Mouse (Mus musculus) right cerebral cortex, postnatal 25 days (tissue): ENCODE measurements around the gene Nfib.

ENCODE experiments used
- DNase-seq: peaks from one replicate; pipeline ENCODE4 v3.0.0; 2022

Nfib gene

DNA sequence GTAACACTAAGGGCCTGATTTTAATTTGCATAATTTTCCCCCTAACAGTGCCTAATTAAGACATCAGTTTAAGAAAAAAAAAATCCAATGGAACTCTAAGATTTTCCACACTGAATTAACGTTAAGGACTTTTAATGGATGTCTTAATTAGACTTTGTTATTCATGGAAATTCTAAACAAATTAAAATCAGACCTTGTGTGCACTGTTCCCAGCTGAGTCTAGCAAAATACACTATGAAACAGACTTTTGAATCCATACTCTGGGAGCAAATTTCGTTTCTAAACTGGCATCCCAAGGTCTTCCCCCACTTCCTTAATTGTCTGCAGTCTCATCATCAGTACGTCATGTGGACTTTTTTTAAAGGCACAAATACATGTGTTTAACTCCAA lies 379.4 kb downstream of the Nfib start:
- DNase-seq: no peak

DNA sequence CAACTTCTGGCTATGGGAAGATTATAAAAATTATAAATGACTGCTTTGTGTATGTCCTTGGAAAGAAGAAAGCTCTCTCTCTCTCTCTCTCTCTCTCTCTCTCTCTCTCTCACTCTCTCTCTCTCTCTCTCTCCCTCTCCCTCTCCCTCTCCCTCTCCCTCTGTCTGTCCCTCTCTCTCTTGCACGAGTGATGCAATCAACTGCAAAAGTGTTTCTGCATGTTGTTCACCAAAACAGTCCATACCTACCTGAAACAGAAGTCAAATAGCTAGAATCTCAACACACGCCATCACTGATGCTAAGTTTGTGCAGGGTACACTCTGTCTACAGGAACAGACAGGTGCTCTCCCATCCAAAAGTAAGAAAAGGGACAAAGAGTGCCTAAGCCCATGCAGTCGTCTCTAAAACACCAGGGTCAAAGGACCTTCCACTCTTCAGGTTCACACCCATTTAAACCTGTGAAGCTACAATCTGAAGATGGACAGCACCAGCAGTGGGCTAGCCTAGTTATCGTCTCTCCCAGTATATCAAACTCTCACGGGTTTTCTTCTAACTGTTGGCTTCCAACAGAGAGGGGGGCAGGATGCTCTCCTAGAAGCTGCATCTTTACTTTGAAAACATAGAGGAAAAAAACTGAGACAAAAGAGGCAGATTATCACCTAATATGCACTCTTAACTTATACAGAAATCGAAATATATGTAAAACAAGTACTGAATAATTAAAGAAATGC lies 380.0 kb downstream of the Nfib start:
- no peak for DNase-seq

DNA sequence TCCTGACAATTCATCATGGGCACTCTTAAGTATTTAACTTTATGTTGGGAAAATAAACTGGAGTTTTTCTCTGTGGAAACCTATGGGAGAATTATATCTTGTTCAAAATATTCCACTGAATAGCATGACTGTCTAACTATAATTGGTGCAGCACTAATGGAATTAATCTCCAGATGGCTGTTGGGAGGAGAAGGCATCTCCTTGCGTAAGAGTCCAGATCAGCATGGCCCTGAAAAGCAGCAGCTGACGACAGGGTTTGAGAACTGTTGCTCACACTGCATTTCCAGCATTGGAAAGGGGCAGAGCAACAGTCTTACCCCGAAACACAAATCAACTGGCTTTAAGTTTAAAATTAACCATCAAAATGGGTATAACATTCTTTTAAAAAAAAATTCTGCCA lies 380.6 kb downstream of the Nfib start:
- no peak for DNase-seq

DNA sequence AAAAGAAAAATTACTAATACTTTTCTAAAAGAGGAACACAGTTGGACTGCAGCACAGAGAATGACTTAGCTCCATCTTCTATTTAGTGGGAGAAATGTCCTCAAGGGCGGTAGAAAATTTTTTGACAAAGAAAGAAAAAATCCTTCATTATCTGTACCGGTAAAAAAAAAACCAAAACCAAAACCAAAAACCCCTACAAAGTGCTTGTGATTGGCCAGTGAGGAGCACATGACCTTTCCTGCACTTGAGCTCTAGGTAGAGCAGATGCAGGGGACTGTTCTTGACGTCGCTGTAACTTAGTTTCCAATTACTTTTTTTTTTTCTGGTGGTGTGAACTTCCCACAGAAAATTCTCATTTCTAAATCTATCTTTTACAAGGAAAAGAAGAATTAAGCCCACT lies 384.5 kb downstream of the Nfib start:
- no peak for DNase-seq

DNA sequence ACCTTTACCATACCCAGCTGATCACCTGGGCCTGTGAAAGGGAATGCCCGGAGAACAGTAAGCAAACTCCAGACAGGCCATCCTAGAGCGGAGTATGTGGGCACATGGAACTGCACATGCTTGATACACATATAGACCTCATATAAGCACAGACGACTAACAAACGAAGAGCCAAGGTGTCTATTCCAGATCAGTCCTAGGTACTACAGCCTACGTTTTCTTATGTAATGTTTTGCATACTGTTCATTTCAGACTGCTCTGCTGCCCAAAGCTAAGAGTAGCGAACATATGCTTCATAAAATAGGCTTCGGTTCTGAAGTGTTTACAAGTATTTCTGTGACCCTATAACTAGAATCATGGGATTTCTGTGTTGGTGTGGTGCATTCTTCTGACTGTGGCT lies 386.2 kb downstream of the Nfib start:
- DNase-seq: no peak

DNA sequence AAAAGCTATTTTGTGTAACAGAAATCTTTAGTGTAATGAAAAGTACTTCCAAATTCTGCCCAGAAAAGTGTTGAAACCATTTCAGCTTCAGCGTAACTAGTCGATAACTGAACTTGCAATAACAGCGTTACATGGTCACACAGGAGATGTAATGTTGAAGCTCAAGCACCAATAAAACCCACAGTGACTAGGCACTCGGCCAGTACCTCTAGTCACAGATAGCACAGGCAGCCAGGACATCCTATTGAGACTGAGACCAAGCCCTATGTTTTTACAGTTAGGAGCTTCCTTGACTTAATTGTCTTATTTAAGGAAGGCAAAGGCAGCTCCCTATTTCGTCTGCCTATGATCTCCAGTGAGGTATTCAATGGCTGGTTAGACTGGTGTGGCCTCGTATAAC lies 389.4 kb downstream of the Nfib start:
- no peak for DNase-seq

DNA sequence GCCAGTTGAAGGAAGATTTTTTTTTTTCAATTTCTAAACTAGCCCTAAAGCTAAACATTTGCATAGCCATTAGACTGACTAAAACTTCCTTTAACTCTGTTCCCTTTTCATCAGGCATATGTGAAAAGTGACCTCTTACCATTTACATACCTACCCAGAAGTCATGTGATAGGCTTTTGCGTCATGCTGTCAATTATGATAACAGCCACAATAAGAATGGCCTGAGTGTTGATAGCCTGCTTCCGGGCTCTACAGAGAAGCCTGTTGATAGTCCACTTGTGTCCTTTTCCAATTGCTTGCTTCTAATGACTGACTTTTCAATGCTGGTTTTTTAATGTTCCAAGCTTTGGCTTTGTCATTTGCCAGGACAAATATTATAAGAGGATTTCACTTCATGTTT lies 389.8 kb downstream of the Nfib start:
- DNase-seq: no peak

DNA sequence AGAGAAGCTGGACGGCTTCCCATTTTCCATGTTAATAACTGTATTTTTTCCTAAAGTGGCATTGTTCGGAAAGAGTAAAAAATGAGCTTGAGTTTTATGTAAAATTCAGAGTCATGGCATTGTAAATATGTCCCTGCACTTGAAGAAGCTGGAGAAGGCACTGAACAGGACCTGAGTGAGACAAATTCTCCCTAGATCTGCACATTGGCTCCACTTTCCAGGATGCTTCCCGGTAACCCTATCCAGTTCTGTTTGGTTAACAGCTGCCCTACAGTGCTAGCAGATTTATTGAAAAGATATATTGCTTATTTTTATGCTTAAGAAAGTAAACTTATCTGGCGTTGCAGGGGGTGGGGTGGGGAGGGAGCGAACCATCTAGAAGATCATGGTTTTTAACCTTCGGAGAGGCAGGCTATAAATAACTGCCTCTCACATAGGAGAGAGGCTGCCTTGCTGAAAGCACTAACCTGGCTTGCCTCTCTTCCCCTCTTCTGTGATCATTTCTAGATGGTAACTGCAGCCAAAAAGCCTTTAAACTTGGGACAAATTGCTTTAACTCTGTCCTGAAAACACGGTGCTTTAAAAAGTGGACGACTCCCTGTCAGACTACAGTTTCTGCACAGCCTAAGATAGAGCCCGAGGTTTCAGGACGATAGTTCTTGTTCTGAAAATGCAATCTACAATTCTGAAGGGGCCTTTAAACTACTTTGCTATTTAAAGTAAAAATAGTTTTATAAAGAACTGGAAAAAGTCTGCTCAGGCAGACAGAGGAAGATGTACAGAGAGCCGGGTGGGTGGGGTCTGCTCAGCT lies 394.4 kb downstream of the Nfib start:
- DNase-seq: no peak

DNA sequence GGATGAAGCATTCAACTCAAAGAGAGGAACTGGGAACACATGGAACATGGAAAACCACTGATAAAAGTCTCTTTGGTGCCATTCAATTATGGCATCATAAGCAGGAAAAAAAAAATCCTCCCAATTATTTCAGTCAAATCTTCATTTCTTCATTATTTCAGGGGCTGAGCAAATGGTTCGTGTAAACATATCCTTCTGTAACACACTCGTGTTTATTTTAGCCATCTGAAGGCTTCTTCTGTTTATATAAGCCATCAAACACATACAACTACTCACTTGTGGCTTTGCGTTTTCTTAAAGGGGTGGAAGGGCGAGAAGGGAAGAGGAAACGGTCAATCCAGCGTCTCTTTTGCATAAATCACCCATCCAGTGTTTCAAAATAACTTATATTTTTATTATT lies 399.5 kb downstream of the Nfib start:
- no peak for DNase-seq

DNA sequence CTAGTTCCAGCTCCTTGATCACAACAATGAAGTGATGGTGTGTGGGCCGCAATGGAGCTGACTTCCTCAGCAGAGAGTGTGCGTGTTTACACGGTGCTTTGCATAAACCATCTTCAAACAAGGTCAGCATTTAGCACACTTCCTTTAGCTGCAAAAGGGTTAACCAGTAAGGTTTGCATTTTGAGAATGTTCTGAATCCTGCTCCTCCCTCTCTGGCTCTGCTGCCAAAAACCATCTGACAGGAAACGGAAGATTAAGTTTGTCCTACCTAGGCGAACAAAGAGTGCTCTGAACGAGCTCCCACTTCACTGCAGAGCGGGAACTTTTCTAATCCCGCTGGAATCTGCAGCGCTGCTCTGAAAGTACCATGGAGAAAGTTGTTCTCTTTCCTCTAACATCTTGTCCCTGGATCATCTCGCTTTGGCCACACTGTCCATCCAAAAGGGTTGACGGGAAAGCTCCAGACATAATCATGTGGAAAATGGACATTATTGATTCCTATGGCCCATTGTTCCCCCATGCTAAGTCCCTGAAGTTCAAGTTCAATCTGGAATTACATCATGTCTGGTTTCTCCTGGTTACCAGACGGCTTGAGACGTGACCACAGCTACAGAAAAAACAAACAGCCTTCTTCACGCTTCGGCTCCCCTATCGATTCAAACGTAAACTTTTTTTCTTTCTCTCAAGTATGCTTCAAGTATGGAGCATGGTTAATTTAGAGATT lies 401.2 kb downstream of the Nfib start:
- no peak for DNase-seq

DNA sequence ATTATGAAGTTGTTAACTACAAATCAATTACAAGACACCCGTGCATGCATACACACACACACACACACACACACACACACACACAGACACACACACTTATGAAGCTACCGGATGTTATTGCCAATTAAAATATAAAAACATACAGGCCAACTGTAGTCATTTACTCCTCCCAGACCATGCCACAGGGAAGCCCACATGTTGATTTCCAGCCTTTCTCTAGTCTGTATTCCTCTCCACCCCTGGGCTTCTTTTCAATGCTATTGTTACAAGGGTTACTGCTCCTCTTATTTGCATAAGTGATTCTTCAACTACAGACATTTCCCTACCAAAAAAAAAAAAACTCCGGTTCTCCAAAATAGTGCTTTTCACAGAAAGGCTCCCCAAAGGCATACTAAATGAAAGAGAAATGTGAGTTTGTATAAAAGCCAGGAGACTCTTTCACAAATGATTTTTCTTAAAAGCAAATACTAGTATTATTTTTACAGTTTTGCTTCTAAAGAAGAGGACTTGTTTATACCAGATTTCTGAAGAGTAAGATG lies 402.1 kb downstream of the Nfib start:
- DNase-seq: no peak

DNA sequence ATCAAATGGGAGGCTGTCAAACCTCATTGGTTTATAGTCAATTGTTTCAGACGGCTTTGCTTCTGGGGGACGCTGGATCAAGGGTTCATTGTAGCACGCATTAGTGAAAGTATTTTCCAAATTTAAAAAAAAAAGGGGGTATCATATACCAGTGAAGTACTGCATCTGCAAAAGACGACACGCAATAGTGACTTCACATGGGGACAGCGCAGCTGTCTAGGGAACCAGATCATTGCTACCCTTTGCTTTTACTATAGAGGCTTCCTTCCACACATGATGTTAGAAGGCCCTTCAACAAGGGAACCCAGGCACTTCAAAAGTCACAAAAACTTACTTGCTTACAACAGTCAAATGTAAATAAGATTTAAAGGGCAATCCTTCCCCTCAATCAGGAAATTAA lies 402.6 kb downstream of the Nfib start:
- no peak for DNase-seq

DNA sequence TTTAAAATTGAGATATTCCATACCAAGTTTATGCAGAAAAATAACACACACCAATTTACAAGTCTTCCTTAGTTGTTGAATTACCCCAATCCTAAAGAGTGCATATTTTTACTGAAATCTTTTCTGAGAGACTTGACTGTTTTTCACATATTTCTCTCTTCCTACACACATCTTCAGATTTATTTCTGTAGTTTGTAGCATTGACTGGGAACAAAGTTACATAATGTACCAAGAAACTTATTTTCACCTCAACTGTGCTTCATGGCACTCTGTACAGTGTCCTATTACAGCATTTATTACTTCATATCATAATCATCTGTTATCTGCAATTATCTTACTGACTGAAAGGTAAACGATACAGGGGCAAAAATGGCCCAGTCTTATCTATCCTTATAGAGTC lies 406.9 kb downstream of the Nfib start:
- no peak for DNase-seq

DNA sequence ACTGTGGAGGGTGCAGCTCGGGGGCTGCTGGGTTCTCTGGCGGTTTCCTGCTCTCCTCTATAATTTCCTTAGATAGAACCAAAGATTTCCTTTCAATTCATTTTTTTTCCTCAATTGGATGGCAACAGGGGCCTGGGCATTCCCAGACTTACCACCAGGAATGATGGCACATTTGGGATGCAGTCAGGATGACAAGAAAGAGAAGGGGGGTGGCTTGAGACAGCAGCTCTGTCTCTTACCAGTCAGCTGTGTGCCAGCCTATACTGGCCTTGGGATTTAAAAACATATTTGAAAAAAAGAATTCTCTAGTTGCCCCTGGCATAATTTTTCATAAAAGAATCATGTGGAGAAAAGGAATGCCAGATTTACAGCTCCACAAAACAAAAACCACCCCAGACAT lies 408.0 kb downstream of the Nfib start:
- DNase-seq: no peak

DNA sequence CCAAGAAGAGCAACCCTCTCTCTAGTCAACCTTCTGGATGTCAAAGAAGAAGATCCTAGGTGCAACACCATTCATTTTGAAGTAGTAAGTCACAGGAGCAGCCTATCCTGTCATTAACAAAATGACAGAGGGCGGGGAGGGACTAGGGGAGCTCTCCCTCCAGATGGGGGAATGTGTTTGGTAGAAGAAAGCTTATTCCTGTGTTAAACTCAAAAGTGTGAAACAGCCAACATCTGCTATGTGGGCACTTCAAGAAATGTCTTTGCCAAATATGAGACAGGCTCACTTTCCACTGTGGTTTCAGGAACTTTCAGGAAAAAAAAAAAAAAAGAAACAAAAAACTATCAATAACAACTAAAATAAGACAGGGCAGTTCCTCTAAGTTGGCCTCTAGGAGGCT lies 411.5 kb downstream of the Nfib start:
- peak; percentile 31 for DNase-seq

DNA sequence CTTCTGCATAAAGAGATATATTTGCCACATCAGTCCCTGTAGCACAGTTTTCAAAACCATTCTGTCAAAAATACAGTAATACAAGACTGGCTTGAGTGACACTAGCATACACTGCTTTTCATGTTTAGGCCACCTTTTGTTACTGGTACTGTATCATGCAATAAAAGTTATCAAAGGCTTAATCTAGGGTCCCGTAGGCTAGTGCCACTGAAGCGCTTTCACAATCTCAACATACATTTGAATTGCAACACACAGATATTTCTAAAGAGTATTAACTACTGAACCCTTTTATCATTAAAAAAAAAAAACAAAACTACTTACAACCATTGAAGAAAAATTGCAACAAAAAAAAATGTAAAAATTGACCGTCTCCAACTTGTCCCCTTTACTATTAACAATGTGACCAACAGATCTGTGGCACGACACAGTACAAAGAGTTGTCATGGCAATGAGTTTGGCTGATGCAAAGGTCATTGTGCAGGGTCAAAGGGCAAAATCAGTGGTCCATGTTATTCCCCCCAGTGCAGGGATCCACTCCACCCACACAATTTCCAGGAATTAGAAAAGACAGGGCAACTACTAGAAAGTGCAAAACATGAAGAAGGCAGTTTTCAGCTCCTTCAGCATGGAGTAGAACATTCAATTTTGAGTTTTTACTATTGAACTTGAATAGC lies 414.2 kb downstream of the Nfib start:
- DNase-seq: no peak

DNA sequence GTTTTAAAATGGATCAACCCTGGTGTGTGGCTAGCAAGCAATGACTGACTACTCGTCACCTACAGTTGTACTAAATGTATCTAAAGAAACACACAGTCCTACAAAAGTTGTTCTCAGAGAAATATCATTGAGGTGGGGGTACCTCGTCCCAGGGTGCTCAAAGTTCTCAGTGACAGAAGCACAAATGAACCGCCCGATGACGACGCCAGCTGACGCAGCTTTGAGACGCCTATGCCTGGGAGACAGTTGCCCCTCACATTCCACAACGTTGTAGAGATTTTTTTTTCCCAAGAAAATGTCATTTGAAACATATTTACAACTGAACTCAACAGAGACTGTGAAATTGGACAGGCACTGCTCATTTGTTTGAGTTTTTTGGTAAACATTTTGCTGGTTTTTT lies 414.9 kb downstream of the Nfib start:
- DNase-seq: no peak

DNA sequence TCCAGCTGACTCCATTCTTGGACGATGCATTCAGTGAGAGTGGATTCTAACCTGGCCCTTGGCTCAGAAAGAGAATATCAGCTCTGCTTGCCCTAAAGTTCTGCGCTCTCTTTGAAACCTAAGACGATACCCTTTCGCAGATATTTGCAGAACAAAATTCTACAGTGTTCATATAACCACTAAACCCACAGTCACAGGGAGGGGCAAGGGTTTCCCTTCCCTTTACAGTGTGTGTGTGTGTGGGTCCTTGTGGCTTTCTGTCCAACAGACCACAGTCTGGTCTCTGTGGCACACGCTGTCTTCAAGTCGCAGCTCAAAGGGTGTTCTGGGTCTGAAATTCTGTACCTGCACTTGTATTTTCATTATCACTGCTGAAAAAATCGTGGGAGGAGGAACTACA lies 416.0 kb downstream of the Nfib start:
- DNase-seq: no peak

DNA sequence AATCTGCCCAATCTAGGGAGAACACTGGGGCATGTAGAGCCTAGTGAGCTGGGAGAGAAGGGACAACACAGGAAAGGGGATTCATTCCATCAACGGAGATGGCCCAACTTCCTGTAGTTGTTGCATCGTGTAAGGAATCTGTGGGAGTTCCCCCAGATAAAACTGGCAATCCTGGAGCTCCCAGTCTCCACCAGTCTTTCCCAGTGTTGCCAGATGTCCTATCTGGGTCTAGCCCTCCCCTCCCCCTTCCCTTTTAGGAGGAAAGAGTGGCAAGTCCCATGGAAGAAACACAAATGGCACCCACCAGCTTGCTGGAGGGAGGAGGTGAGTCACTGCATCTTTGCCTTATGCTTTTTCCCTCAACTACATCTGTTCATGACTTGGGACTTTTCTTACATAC lies 417.4 kb downstream of the Nfib start:
- DNase-seq: no peak

DNA sequence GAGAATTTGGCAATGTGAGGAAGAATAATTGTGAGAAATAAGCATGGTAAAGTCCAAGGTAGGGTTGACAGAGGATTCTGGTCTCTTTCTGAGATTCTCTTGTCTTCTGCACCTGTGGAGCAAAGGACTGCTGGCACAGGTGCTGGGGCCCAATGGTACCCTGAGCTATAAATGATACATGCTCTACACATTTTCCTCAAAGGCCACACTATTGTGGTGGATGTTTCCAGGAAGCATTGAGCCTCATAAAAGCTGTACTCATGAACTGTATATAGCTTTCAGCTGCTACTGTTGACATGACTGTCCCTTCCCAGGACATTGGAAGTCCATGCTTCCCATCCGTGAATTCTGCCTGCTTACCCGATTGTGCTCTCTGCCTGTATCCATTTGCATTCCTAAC lies 418.1 kb downstream of the Nfib start:
- no peak for DNase-seq

DNA sequence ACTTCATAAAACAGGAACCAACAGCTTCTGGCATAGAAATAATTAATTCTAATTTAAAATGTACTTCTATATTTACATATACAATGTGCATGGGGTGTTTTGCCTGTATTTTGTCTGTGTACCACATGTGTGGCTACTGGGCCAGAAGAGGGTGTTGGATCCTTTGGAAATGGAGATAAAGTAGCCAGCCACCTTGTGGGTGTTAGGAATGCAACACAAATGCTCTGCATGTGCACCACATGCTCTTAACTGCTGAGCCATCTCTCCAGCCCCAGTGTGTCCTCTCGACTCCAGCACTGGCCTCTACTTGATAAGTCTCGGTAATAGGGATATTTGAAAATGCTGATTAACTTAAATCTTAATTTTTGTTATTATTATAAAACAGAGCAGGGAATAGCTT lies 418.6 kb downstream of the Nfib start:
- no peak for DNase-seq

DNA sequence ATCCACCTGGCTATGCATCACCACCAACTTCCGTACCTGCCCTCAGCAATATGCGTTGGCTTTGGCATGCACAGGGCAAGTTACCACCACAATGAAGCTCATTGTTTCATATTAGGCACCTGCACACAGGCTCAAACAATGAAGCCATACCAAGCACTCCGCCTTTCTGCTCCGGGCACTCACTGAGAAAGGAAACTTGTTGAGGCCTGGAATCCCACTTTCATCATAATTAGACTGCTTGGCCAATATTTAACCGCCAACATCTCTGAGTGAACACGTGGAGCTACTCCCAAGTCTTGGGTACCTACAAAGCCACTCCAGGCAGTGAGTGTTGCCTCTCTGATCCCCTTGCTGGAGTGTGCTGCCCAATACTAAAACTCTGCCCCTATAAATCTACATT lies 422.0 kb downstream of the Nfib start:
- DNase-seq: no peak

DNA sequence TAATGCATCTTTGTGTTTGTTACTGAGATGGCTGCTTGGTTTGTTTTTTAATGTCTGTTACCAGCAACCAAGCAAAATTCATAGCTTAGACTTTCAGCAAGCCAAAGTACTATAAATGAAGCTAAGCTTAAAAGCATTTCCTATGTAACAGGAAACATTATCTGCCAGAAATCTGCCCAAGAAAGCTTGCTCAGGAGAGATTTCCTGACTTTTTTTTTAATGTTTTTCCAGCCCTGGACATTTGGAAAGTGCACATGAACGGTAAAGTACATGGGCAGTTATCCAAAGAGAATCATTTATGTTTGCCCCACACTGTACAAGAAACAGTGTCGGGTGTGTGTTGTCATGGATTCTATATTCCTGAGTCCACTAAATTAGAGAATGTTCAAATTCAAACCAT lies 429.6 kb downstream of the Nfib start:
- DNase-seq: no peak
